Mouse (Mus musculus): ENCODE data around the gene Polr2b. TPM values are rescaled to one million over a fixed set of nuclear protein-coding genes. Genes with fewer than 3 reads are reported as not detected.

Polr2b gene
- polyA plus RNA-seq, 1 experiment from 2014 or later, result 73.2 TPM

DNA sequence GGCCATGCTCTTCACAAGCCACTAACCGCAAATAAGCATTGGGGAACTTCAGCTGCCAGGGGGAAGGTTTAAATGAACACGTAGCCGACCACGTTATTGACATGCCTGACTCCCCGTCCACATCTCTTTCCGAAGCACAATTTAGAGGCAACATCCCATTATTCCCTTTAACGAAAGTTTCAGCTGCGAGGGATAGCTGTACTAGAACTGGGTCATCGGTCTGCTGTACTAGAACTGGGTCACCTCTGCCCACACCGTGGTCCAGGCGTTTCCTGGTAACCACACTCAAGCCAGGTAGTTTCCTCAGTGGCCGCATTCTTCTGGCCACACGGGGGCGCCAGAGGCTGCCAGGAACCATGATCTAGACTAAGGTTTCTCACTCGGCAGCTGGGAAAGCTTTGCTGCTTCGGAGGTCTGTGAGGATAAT, 44.4 kb downstream of the Polr2b start:
- peak overlapping the region; percentile 52 for H3K4me2 ChIP-seq
- peaks cover 13% of the 10 kb centered on the region for H3K4me1 ChIP-seq (ENCODE audit: insufficient read depth)
- ATAC-seq (ENCODE audit: insufficient read depth) (peak; percentile 42), DNase-seq (peak; percentile 96)
- no peak overlapping the region for H3K27ac ChIP-seq (ENCODE audit: low read depth)
- H3K9ac ChIP-seq, result no peak overlapping the region
- H3K27me3 ChIP-seq (ENCODE audit: insufficient read depth, low read length), result no peaks in the 10 kb centered on the region
- no peaks in the 10 kb centered on the region for H3K9me3 ChIP-seq (ENCODE audit: low read depth, low read length)
- peak; percentile 97 for TF ChIP-seq CTCF (IDR thresholded peaks at IDR 0.05; ENCODE audit: low read depth)
- peaks cover 11% of the 10 kb centered on the region; the same call in 1 of the 2 replicates for H3K36me3 ChIP-seq (ENCODE audit: insufficient read depth)
- H3K4me3 ChIP-seq (ENCODE audit: low read depth, low read length), result no peak overlapping the region
- 10% methylated on average over 16 of the region's 16 CpGs for WGBS

DNA sequence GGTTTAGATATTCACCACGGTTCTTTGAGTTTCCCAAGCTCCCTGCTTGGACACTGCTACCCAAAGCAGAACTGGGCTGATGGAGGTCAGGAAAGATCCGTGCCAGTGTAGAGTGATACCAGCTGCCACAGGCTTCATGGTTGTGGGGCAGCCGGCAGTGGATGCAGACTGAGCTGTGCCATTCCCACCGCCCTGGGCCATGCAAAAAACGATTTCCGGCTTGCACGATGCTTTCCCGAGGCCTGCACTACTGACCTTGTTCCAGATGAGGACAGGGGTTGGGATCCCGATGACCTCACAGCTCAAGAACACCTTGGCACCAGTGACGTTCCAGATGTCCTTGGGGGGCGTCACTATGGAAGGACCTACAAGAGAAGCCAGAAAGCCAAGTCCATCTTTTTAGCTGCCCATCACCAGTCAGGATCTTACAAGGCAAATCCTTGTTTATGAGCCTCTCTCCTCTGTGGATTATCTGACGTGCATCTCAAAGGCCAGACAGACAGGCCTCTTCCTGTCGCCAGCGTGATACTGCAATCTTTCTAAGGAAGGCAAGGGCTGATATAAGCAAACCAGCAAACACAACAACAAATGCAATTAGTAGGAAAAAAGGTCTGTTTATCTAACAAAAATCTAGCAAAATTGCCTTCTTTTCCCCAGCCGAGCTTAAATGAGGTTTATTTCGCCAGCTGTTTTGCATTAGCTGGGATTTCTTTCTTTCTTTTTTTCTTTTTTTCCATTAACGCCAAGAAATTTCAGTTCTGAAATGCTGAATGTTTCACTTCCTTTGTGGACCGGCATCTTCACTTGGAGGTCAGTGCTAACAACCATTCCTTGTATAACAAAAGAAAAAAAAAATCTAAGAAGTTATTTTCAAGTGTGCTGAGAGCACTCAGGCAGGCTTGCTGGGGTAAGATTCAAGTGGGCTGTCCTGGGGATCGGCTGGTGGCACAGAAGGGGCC, 45.6 kb downstream of the Polr2b start:
- TF ChIP-seq CTCF (IDR thresholded peaks at IDR 0.05; ENCODE audit: low read depth), result no peak
- Histone ChIP-seq H3K4me3 (ENCODE audit: low read depth, low read length) (no peak overlapping the region), H3K9ac (no peak overlapping the region), H3K27me3 (ENCODE audit: insufficient read depth, low read length) (no peaks in the 10 kb centered on the region), H3K4me1 (ENCODE audit: insufficient read depth) (peaks cover 13% of the 10 kb centered on the region), H3K9me3 (ENCODE audit: low read depth, low read length) (no peaks in the 10 kb centered on the region), H3K4me2 (no peak overlapping the region), H3K36me3 (ENCODE audit: insufficient read depth) (0 out of 2 replicates have a peak, but pooled peaks cover 2% of the 10 kb centered on the region), H3K27ac (ENCODE audit: low read depth) (peak overlapping the region; percentile 40; the same call in 1 of the 2 replicates)
- DNase-seq, result no peak
- no peak for ATAC-seq (ENCODE audit: insufficient read depth)
- 60% methylated on average over 19 of the region's 19 CpGs for WGBS

DNA sequence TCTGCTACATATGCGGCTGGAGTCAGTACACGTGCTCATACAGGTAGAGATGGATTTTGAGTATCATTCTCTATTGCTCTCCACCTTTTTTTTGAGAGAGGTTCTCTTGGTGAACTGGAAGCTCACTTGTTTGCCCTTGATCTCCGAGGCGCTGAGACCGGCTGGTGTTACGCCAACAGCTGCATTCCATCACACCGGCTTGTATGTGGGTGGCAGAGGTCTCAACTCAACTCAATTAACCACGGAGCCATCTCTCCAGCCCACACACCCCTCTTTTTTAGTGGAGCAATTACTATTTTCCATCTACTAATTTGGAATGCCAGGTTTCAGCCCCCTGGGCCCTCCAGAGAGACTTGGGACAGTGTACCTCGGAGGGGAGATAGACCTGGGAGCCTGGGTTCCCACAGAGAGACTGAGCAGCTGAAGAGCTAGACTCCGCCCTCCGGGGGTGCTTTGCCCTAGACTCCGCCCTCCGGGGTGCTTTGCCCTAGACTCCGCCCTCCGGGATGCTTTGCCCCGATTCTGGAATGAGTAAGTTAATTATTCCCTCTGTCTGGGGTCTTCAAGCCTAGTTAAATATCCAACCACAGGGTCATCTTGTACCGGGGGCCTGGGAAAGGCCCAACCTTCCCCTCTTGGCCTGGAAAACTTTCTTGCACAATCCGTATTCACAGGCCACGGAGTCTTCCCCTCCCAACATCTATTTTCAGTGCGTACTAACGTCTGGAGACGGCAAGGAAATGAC, 47.6 kb downstream of the Polr2b start:
- H3K27ac ChIP-seq (ENCODE audit: low read depth), result peak overlapping the region; percentile 78
- no peaks in the 10 kb centered on the region for H3K27me3 ChIP-seq (ENCODE audit: insufficient read depth, low read length)
- peaks cover 13% of the 10 kb centered on the region for H3K4me1 ChIP-seq (ENCODE audit: insufficient read depth)
- DNase-seq (peak; percentile 83), ATAC-seq (ENCODE audit: insufficient read depth) (peak; percentile 79)
- H3K4me3 ChIP-seq (ENCODE audit: low read depth, low read length), result peak overlapping the region; percentile 25
- peak overlapping the region; percentile 57 for H3K4me2 ChIP-seq
- no peaks in the 10 kb centered on the region for H3K36me3 ChIP-seq (ENCODE audit: insufficient read depth)
- peak overlapping the region; percentile 32 for H3K9ac ChIP-seq
- TF ChIP-seq CTCF (IDR thresholded peaks at IDR 0.05; ENCODE audit: low read depth), result no peak
- WGBS, result 13% methylated on average over 22 of the region's 22 CpGs
- no peaks in the 10 kb centered on the region for H3K9me3 ChIP-seq (ENCODE audit: low read depth, low read length)

DNA sequence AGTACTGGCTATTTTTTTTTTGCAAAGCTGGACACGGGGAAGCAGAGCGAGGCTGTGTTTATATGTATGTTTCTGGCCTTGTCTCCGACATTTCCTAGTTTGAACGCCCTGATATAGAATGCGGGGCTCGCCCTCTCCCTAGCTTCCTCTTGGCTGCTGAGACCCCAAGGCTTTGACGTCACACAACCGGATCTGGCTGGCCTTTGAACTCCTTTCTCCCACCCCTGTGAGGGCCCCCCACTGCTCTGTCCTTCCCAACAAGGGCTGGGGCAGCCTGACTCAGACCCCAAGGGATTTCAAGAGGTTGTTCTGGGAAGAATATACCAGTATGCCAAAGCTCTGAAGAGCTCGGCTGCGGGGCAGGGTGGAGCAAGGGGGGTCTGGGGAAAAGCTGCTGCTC, 48.4 kb downstream of the Polr2b start:
- Histone ChIP-seq H3K36me3 (ENCODE audit: insufficient read depth) (no peaks in the 10 kb centered on the region), H3K9ac (peak overlapping the region; percentile 32), H3K27me3 (ENCODE audit: insufficient read depth, low read length) (no peaks in the 10 kb centered on the region), H3K4me2 (peak overlapping the region; percentile 57), H3K4me1 (ENCODE audit: insufficient read depth) (peaks cover 13% of the 10 kb centered on the region), H3K4me3 (ENCODE audit: low read depth, low read length) (peak overlapping the region; percentile 25), H3K9me3 (ENCODE audit: low read depth, low read length) (no peaks in the 10 kb centered on the region), H3K27ac (ENCODE audit: low read depth) (peak overlapping the region; percentile 78)
- DNase-seq (peak; percentile 84), ATAC-seq (ENCODE audit: insufficient read depth) (peak; percentile 70)
- TF ChIP-seq CTCF (IDR thresholded peaks at IDR 0.05; ENCODE audit: low read depth), result no peak
- 3% methylated on average over 10 of the region's 10 CpGs for WGBS

DNA sequence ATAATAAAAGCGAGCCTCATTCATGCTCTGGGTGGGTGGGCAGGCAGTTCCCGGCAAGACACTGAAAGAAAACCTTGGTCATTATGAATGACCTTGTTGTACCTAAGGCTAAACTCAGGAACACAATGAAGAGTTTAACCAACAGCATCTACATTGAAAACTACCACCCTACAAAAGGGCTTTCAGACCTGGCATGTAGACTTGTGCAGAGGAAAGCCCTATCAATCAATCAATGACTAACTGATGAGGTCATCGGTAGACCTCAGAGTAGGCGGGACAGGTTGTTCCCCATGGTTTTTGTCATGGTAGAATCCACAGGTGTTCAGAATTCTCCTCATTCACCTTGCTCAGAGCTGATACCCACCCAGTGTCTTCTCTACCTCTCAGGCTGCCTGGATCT, 50.0 kb downstream of the Polr2b start:
- H3K27ac ChIP-seq (ENCODE audit: low read depth), result no peak overlapping the region
- no peak overlapping the region for H3K4me3 ChIP-seq (ENCODE audit: low read depth, low read length)
- no peaks in the 10 kb centered on the region for H3K9me3 ChIP-seq (ENCODE audit: low read depth, low read length)
- H3K4me2 ChIP-seq, result no peak overlapping the region
- DNase-seq (no peak), ATAC-seq (ENCODE audit: insufficient read depth) (no peak)
- WGBS, result 92% methylated on average over 4 of the region's 4 CpGs
- no peak overlapping the region for H3K9ac ChIP-seq
- no peaks in the 10 kb centered on the region for H3K27me3 ChIP-seq (ENCODE audit: insufficient read depth, low read length)
- no peaks in the 10 kb centered on the region for H3K36me3 ChIP-seq (ENCODE audit: insufficient read depth)
- TF ChIP-seq CTCF (IDR thresholded peaks at IDR 0.05; ENCODE audit: low read depth), result no peak
- peaks cover 13% of the 10 kb centered on the region for H3K4me1 ChIP-seq (ENCODE audit: insufficient read depth)

DNA sequence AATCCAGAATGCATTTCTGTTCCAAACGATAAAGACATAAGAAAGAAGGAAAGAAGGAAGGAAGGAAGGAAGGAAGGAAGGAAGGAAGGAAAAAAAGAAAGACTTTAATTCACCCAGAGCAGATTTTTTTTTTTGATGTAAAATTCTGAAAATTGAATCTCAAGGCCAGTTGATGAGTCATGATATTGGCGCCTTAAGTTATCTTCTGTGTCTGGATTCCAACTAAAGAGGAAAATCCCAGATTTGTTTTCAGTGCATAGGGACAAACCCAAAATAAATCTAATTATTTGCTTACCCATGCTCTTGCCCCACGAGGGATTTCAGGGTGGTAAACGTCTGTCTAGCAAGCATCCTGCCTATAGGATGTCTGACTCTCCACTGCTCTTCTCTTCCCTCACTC, 51.1 kb downstream of the Polr2b start:
- Histone ChIP-seq H3K4me2 (no peak overlapping the region), H3K4me1 (ENCODE audit: insufficient read depth) (peaks cover 6% of the 10 kb centered on the region), H3K27me3 (ENCODE audit: insufficient read depth, low read length) (no peaks in the 10 kb centered on the region), H3K4me3 (ENCODE audit: low read depth, low read length) (no peak overlapping the region), H3K27ac (ENCODE audit: low read depth) (no peak overlapping the region), H3K9ac (no peak overlapping the region), H3K36me3 (ENCODE audit: insufficient read depth) (no peaks in the 10 kb centered on the region), H3K9me3 (ENCODE audit: low read depth, low read length) (no peaks in the 10 kb centered on the region)
- WGBS, result 64% methylated on average over 4 of the region's 4 CpGs
- no peak for DNase-seq
- no peak for ATAC-seq (ENCODE audit: insufficient read depth)
- no peak for TF ChIP-seq CTCF (IDR thresholded peaks at IDR 0.05; ENCODE audit: low read depth)

DNA sequence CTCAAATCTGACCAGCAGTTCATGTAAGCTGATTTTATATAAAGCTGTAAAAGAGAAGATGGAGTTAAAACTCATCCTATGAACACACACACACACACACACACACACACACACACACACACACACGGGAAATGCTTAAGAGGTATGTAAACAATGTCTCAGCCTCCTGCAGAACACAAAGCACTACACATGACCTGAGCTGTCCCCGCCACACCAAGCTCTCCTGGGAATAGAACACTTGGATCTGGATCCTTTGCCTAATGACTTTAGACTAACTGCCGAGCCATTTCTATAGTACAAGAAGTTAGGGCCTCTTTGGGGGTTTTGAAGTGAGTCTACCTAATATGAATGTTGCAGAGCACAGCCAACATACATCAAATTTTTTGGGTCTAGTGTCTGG, 52.2 kb downstream of the Polr2b start:
- no peak for TF ChIP-seq CTCF (IDR thresholded peaks at IDR 0.05; ENCODE audit: low read depth)
- H3K36me3 ChIP-seq (ENCODE audit: insufficient read depth), result no peaks in the 10 kb centered on the region
- no peak for ATAC-seq (ENCODE audit: insufficient read depth)
- WGBS, result 29% methylated on average over 3 of the region's 3 CpGs
- H3K9me3 ChIP-seq (ENCODE audit: low read depth, low read length), result no peaks in the 10 kb centered on the region
- H3K27ac ChIP-seq (ENCODE audit: low read depth), result no peak overlapping the region
- DNase-seq, result no peak
- H3K4me3 ChIP-seq (ENCODE audit: low read depth, low read length), result no peak overlapping the region
- H3K27me3 ChIP-seq (ENCODE audit: insufficient read depth, low read length), result no peaks in the 10 kb centered on the region
- peaks cover 6% of the 10 kb centered on the region for H3K4me1 ChIP-seq (ENCODE audit: insufficient read depth)
- H3K4me2 ChIP-seq, result no peak overlapping the region
- H3K9ac ChIP-seq, result no peak overlapping the region
